Mouse (Mus musculus): ENCODE measurements at regions not wholly inside any gene's neighbourhood (a gene's known extent, or its start where the extent isn't known, plus 50 kb on each side); places are given as distances from the start of the nearest gene placed in this dataset.

DNA sequence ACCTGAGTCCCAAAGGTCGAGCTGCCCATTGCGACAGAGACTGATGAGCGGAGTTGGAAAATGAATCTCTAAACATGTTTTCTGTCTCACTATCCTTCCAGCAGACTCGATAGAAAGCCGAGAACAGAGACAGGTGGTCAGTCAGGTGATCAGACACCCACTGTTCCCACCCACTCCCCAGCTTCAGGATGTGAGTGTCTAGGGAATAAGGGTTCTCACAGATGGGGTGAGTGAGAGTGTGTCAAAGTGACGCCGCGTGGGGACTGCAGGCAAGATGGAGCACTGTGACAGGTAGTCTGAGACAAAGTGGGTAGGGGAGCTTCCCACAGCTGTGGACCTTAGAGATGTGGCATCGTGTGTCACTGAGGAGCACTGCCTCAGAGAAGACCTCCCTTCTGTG lies 264.0 kb downstream of the Matn1 start:
- Histone ChIP-seq H3K9me3 (replicated peaks; ENCODE audit: low read length) (peaks cover 20% of the 10 kb centered on the region), H3K4me2 (ENCODE audit: insufficient read depth, low read depth, poor library complexity, severe bottlenecking) (no peak overlapping the region), H3K4me3 (replicated peaks in 1 of 3; ENCODE audit: low read depth in 2 of 3, low read length in 2 of 3, poor library complexity in 1 of 3) (no peak overlapping the region), H3K4me1 (ENCODE audit: control insufficient read depth in 1 of 2, insufficient read depth in 2 of 2) (no peaks in the 10 kb centered on the region), H3K9ac (ENCODE audit: insufficient read depth, low read depth) (no peak overlapping the region), H3K79me2 (replicated peaks; ENCODE audit: control insufficient read depth, extremely low read depth, insufficient read depth, poor library complexity, severe bottlenecking) (no peaks in the 10 kb centered on the region), H3K36me3 (replicated peaks in 1 of 2; ENCODE audit: control insufficient read depth in 1 of 2, insufficient read depth in 1 of 2, low read length in 1 of 2) (no peaks in the 10 kb centered on the region), H3K27ac (ENCODE audit: insufficient read depth, low read depth) (no peak overlapping the region), H3K27me3 (replicated peaks) (peaks cover 32% of the 10 kb centered on the region)
- no peak for DNase-seq (ENCODE audit: extremely low read depth)
- TF ChIP-seq IRF4 (IDR thresholded peaks at IDR 0.05; ENCODE audit: low read depth, low read length) (no peak), JUND (conservative IDR thresholded peaks at IDR 0.05; ENCODE audit: low read depth, low read length) (no peak)
- dilution Hi-C loops (cut with MboI; ENCODE audit: extremely low pct_ligation_motif_present, extremely low pct_unique_long_range_greater_than_20kb, low sequenced_read_pairs), result no loop called here
- in situ Hi-C loops (cut with MboI; ENCODE audit: low pct_ligation_motif_present, low pct_unique_long_range_greater_than_20kb, low sequenced_read_pairs), result no loop called here

DNA sequence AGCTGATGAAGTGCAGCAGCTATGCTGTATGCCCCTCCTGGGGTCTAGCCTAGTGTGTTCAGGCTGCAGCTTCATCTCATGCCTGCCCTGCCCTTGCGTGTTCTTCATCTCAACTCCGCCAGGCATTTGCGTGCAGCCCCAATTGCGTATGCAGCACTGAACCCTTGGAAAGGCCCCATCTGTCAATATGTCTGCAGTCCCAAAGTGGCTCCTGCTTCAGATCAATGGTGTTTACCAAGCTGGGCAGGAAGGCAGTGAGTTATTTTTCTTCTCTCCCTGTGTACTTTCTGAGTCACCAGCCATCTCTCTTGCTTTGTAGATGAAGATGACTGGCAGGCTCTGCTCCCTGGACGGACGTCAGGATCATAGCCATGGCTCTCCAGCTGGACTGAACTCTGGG lies 264.5 kb downstream of the Matn1 start:
- peaks cover 20% of the 10 kb centered on the region for H3K9me3 ChIP-seq (replicated peaks; ENCODE audit: low read length)
- DNase-seq (ENCODE audit: extremely low read depth), result no peak
- H3K27me3 ChIP-seq (replicated peaks), result peaks cover 35% of the 10 kb centered on the region
- in situ Hi-C loops (cut with MboI; ENCODE audit: low pct_ligation_motif_present, low pct_unique_long_range_greater_than_20kb, low sequenced_read_pairs) (no loop called here), dilution Hi-C loops (cut with MboI; ENCODE audit: extremely low pct_ligation_motif_present, extremely low pct_unique_long_range_greater_than_20kb, low sequenced_read_pairs) (no loop called here)
- no peaks in the 10 kb centered on the region for H3K79me2 ChIP-seq (replicated peaks; ENCODE audit: control insufficient read depth, extremely low read depth, insufficient read depth, poor library complexity, severe bottlenecking)
- H3K27ac ChIP-seq (ENCODE audit: insufficient read depth, low read depth), result no peak overlapping the region
- TF ChIP-seq SIN3A (IDR thresholded peaks at IDR 0.05; ENCODE audit: low read length), result no peak
- TF ChIP-seq ZNF384 (IDR thresholded peaks at IDR 0.05; ENCODE audit: low read depth, low read length), result no peak
- no peak for TF ChIP-seq CHD2 (IDR thresholded peaks at IDR 0.05; ENCODE audit: low read length)
- TF ChIP-seq MAZ (IDR thresholded peaks at IDR 0.05; ENCODE audit: low read depth, low read length), result no peak
- TF ChIP-seq GABPA (IDR thresholded peaks at IDR 0.05; ENCODE audit: insufficient replicate concordance, low read depth, low read length), result no peak
- TF ChIP-seq POLR2AphosphoS2 (IDR thresholded peaks at IDR 0.05; ENCODE audit: low read depth, low read length), result no peak
- no peak for TF ChIP-seq NELFE (IDR thresholded peaks at IDR 0.05; ENCODE audit: low read depth, low read length)
- no peak for TF ChIP-seq UBTF (IDR thresholded peaks at IDR 0.05; ENCODE audit: low read depth, low read length)
- no peak for TF ChIP-seq IRF4 (IDR thresholded peaks at IDR 0.05; ENCODE audit: low read depth, low read length)
- TF ChIP-seq JUN (IDR thresholded peaks at IDR 0.05; ENCODE audit: insufficient read depth, low read depth, low read length), result no peak
- TF ChIP-seq CHD1 (IDR thresholded peaks at IDR 0.05; ENCODE audit: low read depth, low read length), result no peak
- TF ChIP-seq TCF12 (IDR thresholded peaks at IDR 0.05; ENCODE audit: low read depth, low read length), result no peak
- no peak for TF ChIP-seq ZMIZ1 (IDR thresholded peaks at IDR 0.05; ENCODE audit: low read depth, low read length)
- TF ChIP-seq ETS1 (conservative IDR thresholded peaks at IDR 0.05; ENCODE audit: low read depth, low read length), result no peak
- no peak for TF ChIP-seq SMC3 (IDR thresholded peaks at IDR 0.05; ENCODE audit: low read depth, low read length)
- TF ChIP-seq MAFK (IDR thresholded peaks at IDR 0.05; ENCODE audit: insufficient replicate concordance, low read length), result no peak
- TF ChIP-seq USF1 (IDR thresholded peaks at IDR 0.05; ENCODE audit: low read depth, low read length), result no peak
- TF ChIP-seq ELF1 (IDR thresholded peaks at IDR 0.05; ENCODE audit: low read depth, low read length), result no peak
- no peak for TF ChIP-seq TBP (conservative IDR thresholded peaks at IDR 0.05; ENCODE audit: low read depth, low read length)
- no peak overlapping the region for H3K4me2 ChIP-seq (ENCODE audit: insufficient read depth, low read depth, poor library complexity, severe bottlenecking)
- H3K4me1 ChIP-seq (ENCODE audit: control insufficient read depth in 1 of 2, insufficient read depth in 2 of 2), result no peaks in the 10 kb centered on the region
- H3K36me3 ChIP-seq (replicated peaks in 1 of 2; ENCODE audit: control insufficient read depth in 1 of 2, insufficient read depth in 1 of 2, low read length in 1 of 2), result no peaks in the 10 kb centered on the region
- no peak overlapping the region for H3K4me3 ChIP-seq (replicated peaks in 1 of 3; ENCODE audit: low read depth in 2 of 3, low read length in 2 of 3, poor library complexity in 1 of 3)
- H3K9ac ChIP-seq (ENCODE audit: insufficient read depth, low read depth), result no peak overlapping the region

Data from CH12.LX (cell line).